Mouse (Mus musculus): Measurements from ENCODE around the gene Akt1s1. TPM values are rescaled to one million over a fixed set of nuclear protein-coding genes. Genes with fewer than 3 reads are reported as not detected.

The Akt1s1 gene
- polyA plus RNA-seq (2012; ENCODE audit: insufficient read depth, insufficient read length, missing spikeins), result 42.8 and 49.8 TPM in 2 replicates

GRCm38 (mm10) chr7:44848561-44849415 is at the start of gene Akt1s1, which contains the start of gene Tbc1d17:
Gene Akt1s1, plus strand, starts transcription at chr7:44848991.
Gene Tbc1d17, minus strand, starts transcription at chr7:44849079.
- Histone ChIP-seq H3K4me1 (ENCODE audit: control insufficient read depth, insufficient read depth, insufficient read length, low read length) (peaks cover 5% of the 10 kb centered on the region), H3K27ac (replicated peaks; ENCODE audit: low read depth, low read length) (peak within 1 kb of the TSS; percentile 96), H3K4me3 (ENCODE audit: insufficient read depth, low read depth, low read length) (peak within 1 kb of the TSS; percentile 75)

DNA sequence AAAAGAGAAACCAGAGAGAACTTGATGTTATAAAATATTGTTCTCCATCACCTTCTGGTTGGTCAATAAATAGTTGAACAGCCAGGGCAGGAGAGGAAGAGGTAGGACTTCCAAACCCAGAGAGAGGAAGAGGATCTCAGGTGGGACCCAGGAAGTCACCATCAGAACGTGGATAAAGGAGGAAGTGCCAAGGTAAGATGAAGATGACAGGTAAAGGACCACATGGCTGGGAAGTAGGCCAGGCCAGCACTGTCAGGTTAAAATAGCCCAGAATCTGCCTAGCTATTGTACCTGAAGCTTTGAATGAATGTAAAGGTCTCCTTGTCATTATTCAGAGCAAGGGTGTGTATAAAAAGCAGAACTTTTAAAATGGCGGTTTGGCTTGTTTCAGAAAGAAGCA is 39.9 kb upstream of the Akt1s1 start:
- Histone ChIP-seq H3K4me1 (ENCODE audit: control insufficient read depth, insufficient read depth, insufficient read length, low read length) (no peaks in the 10 kb centered on the region), H3K4me3 (ENCODE audit: insufficient read depth, low read depth, low read length) (no peak overlapping the region), H3K27ac (replicated peaks; ENCODE audit: low read depth, low read length) (no peak overlapping the region)

DNA sequence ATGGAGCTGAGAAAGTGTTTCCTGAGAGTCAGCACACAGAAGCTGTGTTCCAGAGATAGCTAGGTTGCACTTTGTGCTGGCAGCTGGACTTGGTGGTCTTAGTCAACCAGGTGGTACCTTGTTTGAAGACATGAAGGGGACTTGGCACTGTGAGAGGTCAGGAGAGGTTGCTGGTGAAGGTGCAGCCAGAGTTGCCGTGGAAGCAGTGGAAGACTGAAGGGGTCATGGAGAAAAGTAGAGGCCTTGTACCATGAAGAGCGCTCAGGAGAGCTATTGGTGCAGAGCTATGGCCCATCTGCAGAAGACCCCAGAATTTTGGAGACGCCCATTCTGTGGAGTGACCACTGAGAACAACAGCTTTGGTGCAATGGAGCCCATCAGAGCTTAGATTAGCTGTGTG is 39.3 kb upstream of the Akt1s1 start:
- H3K4me1 ChIP-seq (ENCODE audit: control insufficient read depth, insufficient read depth, insufficient read length, low read length), result no peaks in the 10 kb centered on the region
- no peak overlapping the region for H3K4me3 ChIP-seq (ENCODE audit: insufficient read depth, low read depth, low read length)
- H3K27ac ChIP-seq (replicated peaks; ENCODE audit: low read depth, low read length), result no peak overlapping the region

DNA sequence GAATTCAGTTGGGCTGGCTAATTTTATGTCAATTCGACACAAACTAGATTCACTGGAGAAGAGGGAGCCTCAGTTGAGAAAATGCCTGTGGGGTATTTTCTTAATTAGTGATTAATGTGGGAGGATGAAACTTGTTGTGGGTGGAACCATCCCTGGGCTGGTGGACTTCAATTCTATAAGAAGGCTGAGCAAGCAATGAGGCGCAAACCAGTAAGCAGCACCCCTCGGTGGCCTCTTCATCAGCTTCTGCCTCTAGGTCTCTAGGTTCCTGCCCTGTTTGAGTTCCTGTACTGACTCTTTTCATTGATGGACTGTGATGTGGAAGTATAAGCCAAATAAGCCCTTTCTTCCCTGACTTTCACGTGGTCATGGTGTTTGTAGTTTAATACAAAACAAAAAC is 38.4 kb upstream of the Akt1s1 start:
- Histone ChIP-seq H3K4me3 (ENCODE audit: insufficient read depth, low read depth, low read length) (no peak overlapping the region), H3K4me1 (ENCODE audit: control insufficient read depth, insufficient read depth, insufficient read length, low read length) (no peaks in the 10 kb centered on the region; the same call in 1 of the 2 replicates), H3K27ac (replicated peaks; ENCODE audit: low read depth, low read length) (no peak overlapping the region)

DNA sequence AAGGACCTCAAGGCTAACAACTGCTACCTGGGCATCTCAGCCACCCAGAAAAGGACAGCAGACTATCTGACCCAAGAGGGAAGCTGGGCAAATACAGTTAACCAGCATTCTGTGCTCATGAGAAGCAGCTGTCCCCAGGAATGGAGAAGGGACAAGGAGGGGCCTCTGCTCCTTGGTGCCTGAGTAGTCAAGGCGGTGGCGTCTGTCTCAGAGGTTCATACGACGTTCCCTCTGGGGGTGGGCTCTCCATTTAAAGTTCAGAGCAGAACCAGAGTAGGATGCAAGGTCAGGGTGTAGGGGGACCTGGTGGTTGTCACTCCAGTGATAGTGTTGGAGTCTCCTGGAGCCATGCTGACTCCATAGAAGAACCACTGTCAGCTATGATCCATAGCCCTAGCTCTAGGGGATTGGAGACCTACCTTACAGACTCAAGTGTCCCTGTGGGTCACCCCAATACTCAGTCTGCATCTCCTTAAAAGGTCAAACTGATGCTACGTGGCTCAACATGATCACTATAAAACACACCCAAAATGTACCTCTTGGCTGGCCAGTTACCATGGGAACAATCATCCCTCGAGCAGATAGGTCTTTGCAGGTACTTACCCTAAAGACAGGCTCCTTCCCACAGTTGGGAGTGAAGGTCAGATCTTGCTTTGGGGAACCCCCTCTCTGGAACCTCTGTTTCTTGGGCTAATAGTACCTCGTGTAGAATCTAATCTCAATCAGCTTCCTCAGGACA is 37.8 kb upstream of the Akt1s1 start:
- H3K27ac ChIP-seq (replicated peaks; ENCODE audit: low read depth, low read length), result no peak overlapping the region
- H3K4me3 ChIP-seq (ENCODE audit: insufficient read depth, low read depth, low read length), result no peak overlapping the region
- no peaks in the 10 kb centered on the region; the same call in 1 of the 2 replicates for H3K4me1 ChIP-seq (ENCODE audit: control insufficient read depth, insufficient read depth, insufficient read length, low read length)

DNA sequence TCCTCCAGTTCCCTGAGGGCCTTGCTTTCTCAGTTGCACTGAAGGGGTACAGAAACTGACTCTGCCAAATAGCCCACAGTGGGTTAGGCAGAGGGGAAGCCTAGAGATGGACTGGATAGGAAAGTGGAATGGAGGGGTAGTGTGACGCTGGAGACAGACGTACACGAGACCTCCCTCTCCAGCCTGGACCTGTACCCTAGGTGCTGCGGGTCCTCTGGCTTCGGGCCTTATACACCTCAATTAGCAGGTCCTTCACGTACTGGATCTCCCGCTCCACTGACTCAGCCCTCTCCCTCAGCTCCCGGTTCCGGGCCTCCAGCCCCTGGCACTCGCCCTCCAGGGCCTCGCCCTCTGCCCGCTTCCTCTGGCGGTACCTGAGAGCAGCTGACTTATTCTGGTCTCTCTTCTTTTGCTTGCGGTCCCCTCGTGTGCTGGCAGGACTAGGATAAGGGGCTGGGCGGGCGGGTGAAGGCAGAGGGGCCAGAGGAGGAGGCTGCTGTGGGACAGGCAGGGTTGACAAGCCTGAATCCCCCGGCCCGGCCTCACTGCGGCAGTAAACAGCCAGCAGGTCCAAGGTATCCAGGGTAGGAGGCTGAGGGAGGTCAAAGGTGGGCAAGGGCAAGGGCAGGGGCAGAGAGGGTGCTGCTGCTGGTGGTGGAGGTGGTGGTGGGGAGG is 36.0 kb upstream of the Akt1s1 start:
- Histone ChIP-seq H3K4me1 (ENCODE audit: control insufficient read depth, insufficient read depth, insufficient read length, low read length) (peaks cover 4% of the 10 kb centered on the region), H3K4me3 (ENCODE audit: insufficient read depth, low read depth, low read length) (no peak overlapping the region)

DNA sequence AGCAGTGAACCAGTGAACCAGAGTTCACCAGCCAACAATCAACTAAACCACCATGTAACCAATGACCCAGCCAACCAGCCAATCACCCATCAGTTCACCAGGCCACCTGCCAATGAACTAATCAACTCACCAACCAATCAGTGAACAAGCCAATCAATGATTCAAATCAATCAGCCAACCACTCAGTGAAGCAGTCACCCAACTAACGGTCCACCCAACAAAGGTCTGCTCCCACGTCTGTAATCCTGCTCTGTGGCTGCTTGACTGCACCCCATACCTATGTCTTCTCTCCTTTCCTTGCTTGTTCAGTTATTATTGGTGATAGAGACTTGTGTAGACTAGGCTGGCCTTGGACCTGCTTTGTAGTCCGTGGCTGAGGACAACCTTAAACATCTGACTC is 34.8 kb upstream of the Akt1s1 start:
- Histone ChIP-seq H3K4me3 (ENCODE audit: insufficient read depth, low read depth, low read length) (no peak overlapping the region), H3K27ac (replicated peaks; ENCODE audit: low read depth, low read length) (no peak overlapping the region), H3K4me1 (ENCODE audit: control insufficient read depth, insufficient read depth, insufficient read length, low read length) (peaks cover 13% of the 10 kb centered on the region)

More for the DNA sequence above, 36.0 kb upstream of the Akt1s1 start:
- no peak overlapping the region for H3K27ac ChIP-seq (replicated peaks; ENCODE audit: low read depth, low read length)

- Histone ChIP-seq H3K27ac (replicated peaks; ENCODE audit: low read depth, low read length) (no peak overlapping the region), H3K4me3 (ENCODE audit: insufficient read depth, low read depth, low read length) (no peak overlapping the region), H3K4me1 (ENCODE audit: control insufficient read depth, insufficient read depth, insufficient read length, low read length) (peaks cover 15% of the 10 kb centered on the region)
Measured at GRCm38 (mm10) chr7:44814423-44814822, 34.4 kb upstream of the Akt1s1 start.

- H3K4me3 ChIP-seq (ENCODE audit: insufficient read depth, low read depth, low read length), result peak overlapping the region; percentile 79
- H3K4me1 ChIP-seq (ENCODE audit: control insufficient read depth, insufficient read depth, insufficient read length, low read length), result peaks cover 17% of the 10 kb centered on the region
- H3K27ac ChIP-seq (replicated peaks; ENCODE audit: low read depth, low read length), result peak overlapping the region; percentile 45; the same call in 1 of the 2 replicates
Measured at GRCm38 (mm10) chr7:44814952-44815553, 33.7 kb upstream of the Akt1s1 start.

GRCm38 (mm10) chr7:44815721-44816469 is 32.9 kb upstream of the Akt1s1 start, which contains the start of the genes Nup62 and Il4i1:
Gene Nup62, plus strand, starts transcription at chr7:44816088.
Gene Il4i1, plus strand, starts transcription at chr7:44816387.
- peak within 1 kb of the TSS; percentile 85 for H3K27ac ChIP-seq (replicated peaks; ENCODE audit: low read depth, low read length)
- peaks cover 20% of the 10 kb centered on the region for H3K4me1 ChIP-seq (ENCODE audit: control insufficient read depth, insufficient read depth, insufficient read length, low read length)
- H3K4me3 ChIP-seq (ENCODE audit: insufficient read depth, low read depth, low read length), result peak within 1 kb of the TSS; percentile 79

DNA sequence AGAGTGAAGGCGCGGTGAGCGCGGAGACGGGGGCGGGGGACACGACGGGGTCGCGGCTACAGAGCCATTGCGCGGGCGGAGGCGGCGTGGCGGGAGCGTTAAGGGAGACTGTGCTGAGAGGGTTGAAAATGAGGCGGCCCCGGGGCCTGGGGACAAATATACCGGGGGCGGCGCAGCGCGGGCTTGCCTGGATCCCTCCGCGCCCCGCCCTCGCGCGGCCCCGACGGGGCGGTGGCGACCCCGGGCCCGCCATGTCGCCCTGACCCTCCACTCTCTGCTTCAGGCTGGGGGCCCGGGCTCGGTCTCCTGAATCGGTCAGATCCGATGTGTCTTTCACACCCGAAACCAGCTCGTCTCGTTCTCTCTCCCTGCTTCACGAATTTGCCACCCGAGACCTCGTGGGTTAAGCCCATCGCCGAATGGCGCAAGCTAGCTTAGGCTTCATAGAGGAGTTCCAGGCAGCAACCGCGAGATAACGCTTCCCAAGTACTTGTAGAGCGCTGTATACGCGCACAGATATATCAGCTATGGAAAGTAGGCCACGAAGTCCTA is 32.2 kb upstream of the Akt1s1 start, which contains the start of gene Atf5:
Atf5 (minus strand) TSS at position 189 of the 552 bp plus-strand sequence.
- Histone ChIP-seq H3K27ac (replicated peaks; ENCODE audit: low read depth, low read length) (peak within 1 kb of the TSS; percentile 85), H3K4me3 (ENCODE audit: insufficient read depth, low read depth, low read length) (peak within 1 kb of the TSS; percentile 79), H3K4me1 (ENCODE audit: control insufficient read depth, insufficient read depth, insufficient read length, low read length) (peaks cover 20% of the 10 kb centered on the region)

DNA sequence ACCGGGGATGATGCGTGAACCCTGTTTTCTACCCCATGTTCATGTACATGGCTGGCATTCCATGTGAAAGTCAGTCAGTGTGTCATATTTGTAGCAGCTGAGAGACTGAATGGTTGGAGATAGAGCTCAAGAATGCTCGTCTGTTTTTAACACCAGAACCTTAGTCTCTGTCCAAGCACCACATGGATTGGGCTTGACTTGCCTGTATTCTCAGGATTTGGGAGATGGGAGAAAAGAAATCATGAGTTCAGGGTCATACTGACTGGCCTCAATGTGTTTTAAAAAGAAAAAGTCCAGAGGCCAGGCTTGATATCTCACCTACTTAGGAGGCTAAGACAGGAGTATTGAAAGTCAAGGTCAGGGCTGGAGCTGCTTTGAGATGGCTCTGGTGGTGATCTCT is 31.4 kb upstream of the Akt1s1 start:
- Histone ChIP-seq H3K4me1 (ENCODE audit: control insufficient read depth, insufficient read depth, insufficient read length, low read length) (peaks cover 20% of the 10 kb centered on the region), H3K4me3 (ENCODE audit: insufficient read depth, low read depth, low read length) (peak overlapping the region; percentile 79), H3K27ac (replicated peaks; ENCODE audit: low read depth, low read length) (peak overlapping the region; percentile 85)

DNA sequence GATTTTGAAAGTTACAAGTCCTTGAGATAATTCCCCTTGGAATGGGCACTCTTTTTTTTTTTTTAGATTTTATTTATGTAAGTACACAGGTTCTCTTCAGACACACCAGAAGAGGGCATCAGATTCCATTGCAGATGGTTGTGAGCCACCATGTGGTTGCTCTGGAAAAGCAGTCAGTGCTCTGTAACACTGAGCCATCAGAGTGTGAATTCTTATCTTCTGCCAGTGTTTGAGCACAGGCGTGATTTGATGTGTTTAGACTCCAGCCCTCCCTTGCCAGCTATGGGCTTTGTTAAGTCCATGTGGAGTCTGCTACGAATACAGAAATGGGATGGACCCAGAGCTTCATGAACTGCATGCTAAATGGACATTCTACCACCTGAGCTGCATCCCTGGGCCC is 30.6 kb upstream of the Akt1s1 start:
- Histone ChIP-seq H3K4me1 (ENCODE audit: control insufficient read depth, insufficient read depth, insufficient read length, low read length) (peaks cover 20% of the 10 kb centered on the region), H3K4me3 (ENCODE audit: insufficient read depth, low read depth, low read length) (peak overlapping the region; percentile 30), H3K27ac (replicated peaks; ENCODE audit: low read depth, low read length) (peak overlapping the region; percentile 85)
